Mouse (Mus musculus) midbrain, embryonic 16.5 days (tissue): ENCODE measurements around the gene Tmem186. TPM values are rescaled to one million over a fixed set of nuclear protein-coding genes. Genes with fewer than 3 reads are reported as not detected.

Experiments used
- microRNA-seq: library from miRNA; unstranded; fragments of <30 nt; microRNA quantifications from one replicate; pipeline ENCODE4, GENCODE M21; 2017
- polyA plus RNA-seq: library from polyadenylated mRNA; unstranded; fragments of >200 nt; fragmentation: Nextera tagmentation; extraction: Ambion mirVana; gene quantifications from 2 replicates; pipeline ENCODE4 v1.2.1, GENCODE M21; 2015

Gene Tmem186
- polyA plus RNA-seq, 1 experiment from 2014 or later = 23.3 TPM

Small RNA genes lying within 50 kb of the gene (microRNA-seq; reads per million reads assigned to microRNA genes)
- not detected for gene Gm22137

Other genes with a start within 250 kb of the Tmem186 start
- 0.48 and 1.1 TPM in 2 replicates for gene Tmem114, start 212.6 kb downstream of the Tmem186 start, polyA plus RNA-seq
- gene Mettl22, start 166.9 kb downstream of the Tmem186 start, polyA plus RNA-seq = 55.0 and 66.2 TPM in 2 replicates
- gene Abat, start 124.3 kb downstream of the Tmem186 start, polyA plus RNA-seq = 71.8 and 76.8 TPM in 2 replicates
- 33.7 and 41.0 TPM in 2 replicates for gene Pmm2, start within 50 bp of the Tmem186 start, polyA plus RNA-seq
- 157 and 181 TPM in 2 replicates for gene Carhsp1, start 34.4 kb upstream of the Tmem186 start, polyA plus RNA-seq
- gene Gm5767, start 43.1 kb upstream of the Tmem186 start, polyA plus RNA-seq = not detected in 2 replicates
- 26.5 and 31.2 TPM in 2 replicates for gene Usp7, start 154.6 kb upstream of the Tmem186 start, polyA plus RNA-seq
- gene 1810013L24Rik, start 192.4 kb upstream of the Tmem186 start, polyA plus RNA-seq = 26.0 and 27.8 TPM in 2 replicates